Mouse (Mus musculus) left cerebral cortex, postnatal 4 days (tissue): ENCODE measurements around the gene Fads6. TPM values are rescaled to one million over a fixed set of nuclear protein-coding genes. Genes with fewer than 3 reads are reported as not detected.

Experiments used
- DNase-seq: peaks from one replicate; pipeline ENCODE4 v3.0.0-alpha.2; 2022
- intact Hi-C: fragments of 180-260 bp; cut with DNase I; formaldehyde crosslinking; loops from one replicate; pipeline ENCODE4 v1.15.1; 2025
- total RNA-seq, 2 experiments: library from RNA; stranded (reverse); gene quantifications; 2 replicates each; pipeline ENCODE4 v1.2.3; 2021

Gene Fads6
- total RNA-seq, 2 experiments from 2014 or later = 2.9 to 4.1 TPM

GRCm38 (mm10) chr11:115301351-115301750 is 3.9 kb upstream of the Fads6 start:
- intact Hi-C loops = no loop called here
- no peak for DNase-seq

GRCm38 (mm10) chr11:115300745-115301144 is 3.3 kb upstream of the Fads6 start:
- intact Hi-C loops = no loop called here

GRCm38 (mm10) chr11:115298160-115298559 is 697 bp upstream of the Fads6 start:
- DNase-seq = no peak

More at GRCm38 (mm10) chr11:115300745-115301144, 3.3 kb upstream of the Fads6 start:
- no peak for DNase-seq

GRCm38 (mm10) chr11:115296471-115297210 is 822 bp downstream of the Fads6 start:
- intact Hi-C loops = no loop called here
- DNase-seq = no peak

More at GRCm38 (mm10) chr11:115298160-115298559, 697 bp upstream of the Fads6 start:
- intact Hi-C loops = no loop called here

- DNase-seq = no peak
- intact Hi-C loops = no loop called here
Measured at GRCm38 (mm10) chr11:115295939-115296338, 1.5 kb downstream of the Fads6 start.

GRCm38 (mm10) chr11:115292631-115293375 is 4.7 kb downstream of the Fads6 start:
- intact Hi-C loops = no loop called here
- no peak for DNase-seq

GRCm38 (mm10) chr11:115291503-115291902 is 6.0 kb downstream of the Fads6 start:
- intact Hi-C loops = no loop called here
- DNase-seq = no peak

- intact Hi-C loops = no loop called here
- DNase-seq = no peak
Measured at GRCm38 (mm10) chr11:115290919-115291318, 6.5 kb downstream of the Fads6 start.

GRCm38 (mm10) chr11:115290314-115290713 is 7.1 kb downstream of the Fads6 start:
- no peak for DNase-seq
- intact Hi-C loops = no loop called here

- intact Hi-C loops = no loop called here
Measured at GRCm38 (mm10) chr11:115289885-115290284, 7.6 kb downstream of the Fads6 start.

GRCm38 (mm10) chr11:115288305-115288704 is 9.2 kb downstream of the Fads6 start:
- intact Hi-C loops = no loop called here
- no peak for DNase-seq

More at GRCm38 (mm10) chr11:115289885-115290284, 7.6 kb downstream of the Fads6 start:
- no peak for DNase-seq

GRCm38 (mm10) chr11:115287386-115287785 is 10.1 kb downstream of the Fads6 start:
- intact Hi-C loops = no loop called here
- DNase-seq = no peak

GRCm38 (mm10) chr11:115286201-115286993 is 11.1 kb downstream of the Fads6 start:
- DNase-seq = no peak

GRCm38 (mm10) chr11:115285282-115285681 is 12.2 kb downstream of the Fads6 start:
- intact Hi-C loops = no loop called here
- no peak for DNase-seq

More at GRCm38 (mm10) chr11:115286201-115286993, 11.1 kb downstream of the Fads6 start:
- intact Hi-C loops = no loop called here

- intact Hi-C loops = no loop called here
- DNase-seq = no peak
Measured at GRCm38 (mm10) chr11:115283891-115284620, 13.4 kb downstream of the Fads6 start.

- no peak for DNase-seq
- intact Hi-C loops = no loop called here
Measured at GRCm38 (mm10) chr11:115283486-115283765, 14.0 kb downstream of the Fads6 start.

- DNase-seq = no peak
- intact Hi-C loops = no loop called here
Measured at GRCm38 (mm10) chr11:115282723-115283485, 14.6 kb downstream of the Fads6 start.

- peak; percentile 43 for DNase-seq
- intact Hi-C loops = no loop called here
Measured at GRCm38 (mm10) chr11:115282295-115282694, 15.2 kb downstream of the Fads6 start.

- intact Hi-C loops = no loop called here
- no peak for DNase-seq
Measured at GRCm38 (mm10) chr11:115279726-115280125, 17.7 kb downstream of the Fads6 start.

GRCm38 (mm10) chr11:115278176-115278575 is 19.3 kb downstream of the Fads6 start:
- no peak for DNase-seq
- intact Hi-C loops = no loop called here
